In genomic region chr11:76537401-76537800, GRCm38 (mm10) we compare ENCODE assay signal across 20 mouse cellular contexts.
DNase-seq lines count a peak whose midpoint lies in the region; ATAC-seq and TF ChIP-seq lines count a peak whose summit lies in the region.
"Had no signal": no experiment of that assay in that cellular context is flagged by ENCODE, and none has a peak within 500 bp of the region (broad histone marks: within the 10 kb centered on the region; RNA-seq: fewer than 3 reads in every experiment).

No protein-coding gene starts in this region.

- peaks cover 9% of the 10 kb centered on the region for H3K36me3 ChIP-seq in forebrain, embryonic 10.5 days (replicated peaks)
- no peaks in the 10 kb centered on the region for H3K36me3 ChIP-seq in forebrain, embryonic 11.5 days (ENCODE audit: control insufficient read depth, insufficient read depth, low read length)
- H3K36me3 ChIP-seq in embryonic facial prominence, embryonic 10.5 days (replicated peaks) = peaks cover 8% of the 10 kb centered on the region
- H3K36me3 ChIP-seq: heart, embryonic 15.5 days; midbrain, embryonic 15.5 days; stomach, embryonic 15.5 days had no signal

- no peak for ATAC-seq in forebrain, embryonic 11.5 days (replicated peaks; ENCODE audit: low FRiP score)
- ATAC-seq: CD4-positive, CD25-positive, alpha-beta regulatory T cell, adult 4 months; midbrain, embryonic 15.5 days; Patski had no signal

- no peak for TF ChIP-seq CTCF in layer of hippocampus, adult 2 months (conservative IDR thresholded peaks at IDR 0.05)
- TF ChIP-seq CTCF in cerebellum, adult 2 months (IDR thresholded peaks at IDR 0.05; ENCODE audit: borderline replicate concordance, insufficient read depth, low read depth, low read length) = 0 out of 2 replicates have a peak, but pooled peaks have one; percentile 8

- no peak overlapping the region for H3K4me3 ChIP-seq in forebrain, embryonic 10.5 days
- no peak overlapping the region for H3K4me3 ChIP-seq in forebrain, embryonic 11.5 days (ENCODE audit: low read depth, low read length)
- H3K4me3 ChIP-seq in layer of hippocampus, adult 2 months = no peak overlapping the region
- H3K4me3 ChIP-seq in cerebellum, adult 2 months (replicated peaks; ENCODE audit: insufficient read depth, low read depth, low read length) = no peak overlapping the region
- H3K4me3 ChIP-seq in embryonic facial prominence, embryonic 10.5 days = no peak overlapping the region
- H3K4me3 ChIP-seq: heart, adult 2 months; heart, embryonic 15.5 days; midbrain, embryonic 15.5 days; stomach, embryonic 15.5 days had no signal

- no peak for DNase-seq in forebrain, embryonic 10.5 days (ENCODE audit: extremely low spot score, low spot score)
- DNase-seq in forebrain, embryonic 11.5 days (ENCODE audit: low spot score) = no peak
- DNase-seq in layer of hippocampus, adult 2 months (ENCODE audit: low spot score in 2 of 2) = no peak
- DNase-seq in layer of hippocampus, postnatal 14 days (ENCODE audit: low spot score in 2 of 2) = no peak
- DNase-seq in cerebellum, adult 2 months = peak; percentile 81 to 87
- peak; percentile 79 for DNase-seq in cerebellum, postnatal 36 days
- no peak for DNase-seq in embryonic facial prominence, embryonic 10.5 days (ENCODE audit: low spot score)
- DNase-seq in layer of hippocampus, postnatal 10 days (ENCODE audit: low spot score in 2 of 2) = no peak
- DNase-seq: adrenal gland, adult 8-10 months; gastrocnemius, postnatal 14 days; heart, adult 2 months; layer of hippocampus, postnatal 36 days; liver; right cerebral cortex, postnatal 25 days; thymus, adult 18-20 months had no signal

- no peak overlapping the region for H3K9ac ChIP-seq in forebrain, embryonic 11.5 days (ENCODE audit: low read length)
- H3K9ac ChIP-seq: heart, embryonic 15.5 days; midbrain, embryonic 15.5 days; stomach, embryonic 15.5 days had no signal

- H3K27me3 ChIP-seq in forebrain, embryonic 10.5 days (ENCODE audit: poor library complexity, severe bottlenecking) = no peaks in the 10 kb centered on the region
- H3K27me3 ChIP-seq in forebrain, embryonic 11.5 days (ENCODE audit: control insufficient read depth, insufficient read depth, low read length) = no peaks in the 10 kb centered on the region
- no peaks in the 10 kb centered on the region for H3K27me3 ChIP-seq in cerebellum, adult 2 months (ENCODE audit: control insufficient read depth, insufficient read depth, low read length)
- H3K27me3 ChIP-seq in embryonic facial prominence, embryonic 10.5 days (replicated peaks; ENCODE audit: low read depth, poor library complexity, severe bottlenecking) = no peaks in the 10 kb centered on the region
- H3K27me3 ChIP-seq: heart, embryonic 15.5 days; midbrain, embryonic 15.5 days; Patski; stomach, embryonic 15.5 days had no signal

- no peak for TF ChIP-seq POLR2A in cerebellum, adult 2 months (IDR thresholded peaks at IDR 0.05; ENCODE audit: borderline replicate concordance, insufficient read depth, low read length)

- no peaks in the 10 kb centered on the region for H3K9me3 ChIP-seq in forebrain, embryonic 10.5 days
- H3K9me3 ChIP-seq in forebrain, embryonic 11.5 days (ENCODE audit: control insufficient read depth, low read length) = no peaks in the 10 kb centered on the region
- 0 out of 2 replicates have a peak, but pooled peaks cover 3% of the 10 kb centered on the region for H3K9me3 ChIP-seq in embryonic facial prominence, embryonic 10.5 days
- H3K9me3 ChIP-seq: heart, embryonic 15.5 days; midbrain, embryonic 15.5 days; stomach, embryonic 15.5 days had no signal

- no peak overlapping the region for H3K4me2 ChIP-seq in forebrain, embryonic 11.5 days (ENCODE audit: low read depth, low read length, severe bottlenecking)
- H3K4me2 ChIP-seq: heart, embryonic 15.5 days; midbrain, embryonic 15.5 days; stomach, embryonic 15.5 days had no signal

- H3K27ac ChIP-seq in forebrain, embryonic 10.5 days = 0 out of 2 replicates have a peak overlapping the region, but pooled peaks have one; percentile 11
- H3K27ac ChIP-seq in forebrain, embryonic 11.5 days (ENCODE audit: low read depth, low read length) = no peak overlapping the region
- H3K27ac ChIP-seq in layer of hippocampus, adult 2 months = peak overlapping the region; percentile 61
- no peak overlapping the region for H3K27ac ChIP-seq in cerebellum, adult 2 months (ENCODE audit: insufficient read depth, low read length)
- no peak overlapping the region for H3K27ac ChIP-seq in embryonic facial prominence, embryonic 10.5 days (replicated peaks)
- H3K27ac ChIP-seq: heart, adult 2 months; heart, embryonic 15.5 days; midbrain, embryonic 15.5 days; stomach, embryonic 15.5 days had no signal

- 80% methylated on average over 3 of the region's 3 CpGs for WGBS in forebrain, embryonic 10.5 days
- WGBS in forebrain, embryonic 11.5 days = 76% methylated on average over 3 of the region's 3 CpGs
- 10% methylated on average over 3 of the region's 3 CpGs for WGBS in cerebellum, adult 2 months
- 80% methylated on average over 3 of the region's 3 CpGs for WGBS in embryonic facial prominence, embryonic 10.5 days

- H3K4me1 ChIP-seq in forebrain, embryonic 10.5 days = 0 out of 2 replicates have a peak, but pooled peaks cover 5% of the 10 kb centered on the region
- no peaks in the 10 kb centered on the region for H3K4me1 ChIP-seq in forebrain, embryonic 11.5 days (replicated peaks; ENCODE audit: control insufficient read depth, insufficient read depth, low read length)
- H3K4me1 ChIP-seq in cerebellum, adult 2 months (ENCODE audit: control insufficient read depth, insufficient read depth, low read length) = peaks cover 4% of the 10 kb centered on the region; the same call in 1 of the 2 replicates
- peaks cover 9% of the 10 kb centered on the region; the same call in 1 of the 2 replicates for H3K4me1 ChIP-seq in embryonic facial prominence, embryonic 10.5 days
- H3K4me1 ChIP-seq: heart, embryonic 15.5 days; midbrain, embryonic 15.5 days; stomach, embryonic 15.5 days had no signal

Comparison
In these comparisons a context has a peak if more than half of its experiments do, and no peak if none do; other contexts are left out.
1. H3K27ac ChIP-seq: peak in forebrain, embryonic 10.5 days (single experiment) and layer of hippocampus, adult 2 months (single experiment); none in forebrain, embryonic 11.5 days (single experiment), cerebellum, adult 2 months (single experiment) and embryonic facial prominence, embryonic 10.5 days (single experiment).
2. DNase-seq: peak in cerebellum, adult 2 months (2 of 2) and cerebellum, postnatal 36 days (2 of 2); none in forebrain, embryonic 10.5 days (single experiment), forebrain, embryonic 11.5 days (single experiment), layer of hippocampus, adult 2 months (0 of 2), layer of hippocampus, postnatal 14 days (0 of 2), embryonic facial prominence, embryonic 10.5 days (single experiment) and layer of hippocampus, postnatal 10 days (0 of 2).